Mouse (Mus musculus) right cerebral cortex, postnatal 4 days (tissue): ENCODE measurements at regions not wholly inside any gene's neighbourhood (a gene's known extent, or its start where the extent isn't known, plus 50 kb on each side); places are given as distances from the start of the nearest gene placed in this dataset.
"Not testable (repeated sequence)": the region's sequence is repeated elsewhere in the genome, so short reads cannot be mapped to it uniquely, and the experiment has no call there.

Experiments
- DNase-seq: peaks from one replicate; pipeline ENCODE4 v3.0.0-alpha.2; 2022

DNA sequence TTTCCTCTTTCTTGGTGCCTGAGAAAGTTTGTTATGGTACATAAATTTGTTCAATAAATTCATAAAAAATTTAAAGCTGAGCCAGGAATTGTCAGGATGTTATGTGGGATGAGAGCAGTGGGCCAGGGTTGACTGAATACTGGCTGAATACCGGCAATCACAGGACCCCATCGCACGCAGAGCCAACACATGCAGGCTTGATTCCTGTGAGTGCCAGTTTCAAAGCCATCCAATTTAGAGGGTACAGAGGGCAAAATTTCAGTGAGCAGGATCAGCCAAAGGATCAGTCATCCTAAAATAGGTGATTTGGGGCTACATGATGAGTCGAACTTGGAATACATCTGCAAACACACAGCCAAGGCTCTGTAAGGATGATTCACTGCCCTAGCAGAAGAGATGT, 583.6 kb upstream of the Nectin3 start:
- no peak for DNase-seq

DNA sequence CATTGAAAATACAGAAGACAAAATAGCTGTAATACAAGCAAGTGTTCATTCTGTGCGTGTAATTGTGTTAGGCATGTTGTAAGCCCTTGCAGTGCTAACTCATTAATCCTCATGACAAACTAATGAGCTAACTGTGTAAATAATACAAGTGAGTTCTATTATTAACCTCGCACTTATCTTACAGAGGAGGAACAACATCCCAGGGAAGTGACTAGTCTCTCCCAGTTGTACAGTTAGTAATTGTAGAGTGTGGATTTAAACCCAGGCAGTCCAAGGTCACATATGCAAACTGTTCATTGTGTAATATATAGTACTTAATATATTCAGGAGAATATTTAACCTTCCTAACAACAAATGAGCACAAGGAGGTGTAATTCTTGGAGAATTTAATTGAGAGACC, 582.0 kb upstream of the Nectin3 start:
- no peak for DNase-seq

DNA sequence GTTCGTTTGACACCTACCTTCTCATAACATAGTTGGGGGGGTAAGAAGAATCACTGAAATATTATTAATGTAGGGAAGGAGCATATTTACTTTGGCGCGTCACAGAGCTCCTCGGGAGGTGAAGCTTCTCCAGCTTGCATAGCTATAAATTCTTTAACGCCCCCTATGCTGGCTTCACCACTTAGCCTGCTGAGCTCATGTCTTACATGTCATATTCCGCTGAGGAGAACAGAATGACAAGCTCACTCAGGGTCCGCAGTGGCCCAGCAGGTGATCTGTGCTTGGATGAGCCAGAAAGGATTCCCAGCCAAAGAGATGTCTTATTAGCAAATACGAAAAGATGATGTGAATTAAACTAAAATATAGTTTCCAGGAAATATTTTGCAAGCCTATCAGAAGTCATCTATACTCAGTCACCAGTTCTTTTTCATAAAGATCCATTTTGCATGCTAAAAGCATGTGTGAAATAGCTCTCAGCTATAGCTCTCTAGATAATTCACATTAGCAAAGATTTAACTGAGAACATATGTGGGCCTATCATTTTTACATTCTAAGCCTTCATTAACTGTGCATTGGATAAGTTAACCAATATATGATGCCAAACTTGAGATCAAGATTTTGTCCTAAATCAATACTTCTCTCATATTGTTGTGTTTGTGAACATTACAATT, 561.1 kb upstream of the Nectin3 start:
- no peak for DNase-seq

DNA sequence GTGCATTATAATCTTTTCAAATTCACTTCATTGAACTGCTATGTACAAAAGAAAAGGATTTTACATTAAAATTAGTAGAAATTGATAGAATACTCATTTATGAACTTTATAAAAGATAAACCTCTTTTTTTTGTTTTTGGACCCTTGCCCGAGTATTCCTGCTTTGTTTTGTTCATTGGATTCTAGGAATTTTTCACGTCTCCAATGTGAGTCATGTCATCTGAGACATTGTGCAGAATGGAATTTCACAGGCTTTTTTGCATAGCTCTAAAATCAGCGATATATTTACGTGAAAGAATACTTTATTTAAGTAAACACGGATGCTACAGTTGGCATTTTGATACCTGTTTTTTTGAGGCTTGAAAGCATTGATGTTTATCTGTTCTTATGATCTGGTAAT, 560.5 kb upstream of the Nectin3 start:
- DNase-seq: no peak

DNA sequence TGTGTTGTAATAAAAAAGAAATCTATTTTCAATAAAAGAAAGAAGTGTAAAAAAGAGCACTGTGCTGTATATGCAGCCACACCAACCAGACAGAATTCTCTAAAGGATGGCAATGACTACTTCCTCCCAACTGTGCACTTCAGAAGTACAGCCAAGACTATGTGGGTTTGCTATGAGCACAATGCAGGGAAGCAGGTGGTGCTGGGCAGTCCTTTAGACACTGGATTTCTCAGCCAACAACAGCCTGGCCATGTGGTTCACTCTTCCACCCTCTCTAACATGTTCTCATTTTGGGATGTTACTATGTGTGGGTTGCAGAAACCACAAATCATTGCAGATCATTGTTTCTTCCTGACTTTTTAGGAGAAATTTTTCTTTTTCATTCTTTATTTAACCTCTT, 527.6 kb upstream of the Nectin3 start:
- no peak for DNase-seq

DNA sequence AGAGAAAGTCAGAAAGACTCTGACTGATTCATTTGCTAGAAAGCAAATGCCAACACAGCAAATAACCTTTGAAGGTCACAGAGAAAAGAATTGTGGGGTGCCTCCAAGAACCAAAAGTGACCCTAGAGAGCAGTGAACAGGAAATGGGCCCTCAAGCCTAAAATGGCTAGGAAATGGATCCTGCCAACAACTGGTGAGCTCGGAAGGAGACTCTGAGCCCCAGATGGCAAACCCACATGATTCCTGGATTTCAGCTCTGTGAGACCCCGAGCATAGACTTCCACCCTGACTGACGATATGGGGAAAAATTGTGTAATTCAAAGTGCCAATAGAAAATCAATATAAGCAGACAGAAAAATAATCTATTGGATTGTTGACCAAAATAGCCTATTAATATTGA, 519.2 kb upstream of the Nectin3 start:
- no peak for DNase-seq

DNA sequence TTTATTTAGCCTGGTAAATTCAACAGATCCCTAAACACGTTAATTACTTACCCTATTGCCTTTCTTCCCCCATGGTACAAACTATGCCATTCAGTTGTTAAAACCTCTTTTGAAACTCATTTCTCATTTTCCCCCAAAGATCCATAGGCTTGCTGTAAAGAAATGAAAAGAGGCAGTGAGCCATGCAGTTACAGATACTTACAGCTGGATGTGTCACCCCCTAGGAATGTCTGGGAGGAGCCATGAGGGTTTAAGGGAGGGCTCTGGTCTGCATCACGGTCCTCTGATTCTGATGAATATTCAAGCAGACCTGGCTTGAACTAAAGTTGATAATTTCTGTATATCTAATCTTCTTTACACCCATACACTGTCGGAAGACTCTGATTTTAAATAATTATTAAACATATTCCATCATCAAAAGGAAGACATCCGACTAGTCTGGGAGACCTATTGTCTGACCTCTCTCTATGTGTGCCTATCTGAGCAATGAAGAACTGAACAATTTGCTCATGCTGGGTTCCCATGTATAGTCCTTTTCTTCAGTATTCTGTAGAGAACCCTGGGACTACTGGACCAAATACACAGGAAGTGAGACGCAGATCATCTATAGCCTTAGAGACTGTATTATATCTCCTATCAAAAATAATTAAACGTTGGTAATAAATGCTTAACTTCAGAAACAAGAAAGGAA, 484.7 kb upstream of the Nectin3 start:
- no peak for DNase-seq

DNA sequence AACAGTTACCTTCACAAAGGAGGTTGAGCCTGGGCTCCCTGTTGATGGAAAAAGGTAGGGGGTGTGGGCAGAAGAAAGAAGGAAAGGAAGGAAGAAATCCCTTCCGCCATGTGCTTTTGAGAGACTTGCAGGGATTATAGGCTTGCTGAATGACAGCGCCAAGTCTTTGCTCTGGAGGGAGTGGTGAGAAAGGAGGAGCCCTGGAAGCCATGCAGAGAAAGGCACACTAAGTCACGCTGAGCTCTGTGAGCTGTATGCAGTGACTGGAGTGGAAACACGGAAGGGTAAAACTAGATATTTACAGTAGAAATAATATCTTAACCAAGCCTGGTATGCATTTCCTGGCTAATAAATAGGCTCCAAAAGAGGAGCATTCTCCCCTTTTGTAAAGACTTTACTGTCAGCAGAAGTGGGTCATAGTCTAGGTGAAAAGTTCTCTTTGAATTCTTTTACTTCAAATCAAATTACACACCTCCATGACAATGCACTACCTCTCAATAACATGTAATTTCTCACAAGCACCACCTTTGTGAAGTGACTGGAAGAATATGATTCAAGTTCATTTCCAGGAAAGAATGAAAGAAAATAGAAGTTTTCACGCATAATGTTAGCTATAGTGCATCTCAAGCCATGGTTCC, 484.1 kb upstream of the Nectin3 start:
- DNase-seq: no peak

DNA sequence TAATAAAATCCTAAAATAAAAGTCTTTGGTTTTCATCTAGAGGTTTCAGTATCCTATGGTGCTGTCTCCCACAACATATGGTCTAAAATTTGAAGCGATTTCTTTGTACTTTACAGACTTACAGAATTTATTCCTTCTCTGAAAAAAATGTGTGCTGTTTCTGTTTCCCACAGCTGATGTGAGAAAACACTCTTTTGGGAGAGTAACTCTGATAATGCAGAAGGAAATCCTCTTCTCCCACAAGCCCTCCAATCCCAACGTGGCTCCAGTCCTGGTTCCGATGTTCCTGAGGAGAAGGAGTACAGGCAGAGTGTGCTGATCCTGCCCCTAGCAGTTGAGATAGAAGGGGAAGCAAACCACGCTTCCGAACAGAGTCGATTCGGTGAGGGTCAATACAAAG, 467.4 kb upstream of the Nectin3 start:
- no peak for DNase-seq

DNA sequence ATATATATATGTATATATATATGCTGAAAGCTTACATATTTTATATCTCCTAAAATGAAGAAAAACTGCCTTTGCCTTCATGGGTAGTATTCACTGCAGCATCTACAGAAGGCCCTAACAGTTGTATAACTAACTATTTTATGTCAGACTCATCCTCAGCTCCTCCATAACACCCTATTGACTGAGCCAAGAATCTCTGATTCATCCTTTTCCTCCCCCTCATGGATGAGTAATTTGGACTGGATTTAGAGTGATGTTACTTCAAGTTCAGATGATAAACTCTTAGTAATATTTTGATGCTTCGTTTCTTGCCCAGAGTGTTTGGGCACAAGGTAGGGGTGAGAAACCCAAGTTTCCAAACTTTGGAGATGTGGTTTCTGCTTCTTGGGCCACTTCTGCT, 458.7 kb upstream of the Nectin3 start:
- DNase-seq: no peak

DNA sequence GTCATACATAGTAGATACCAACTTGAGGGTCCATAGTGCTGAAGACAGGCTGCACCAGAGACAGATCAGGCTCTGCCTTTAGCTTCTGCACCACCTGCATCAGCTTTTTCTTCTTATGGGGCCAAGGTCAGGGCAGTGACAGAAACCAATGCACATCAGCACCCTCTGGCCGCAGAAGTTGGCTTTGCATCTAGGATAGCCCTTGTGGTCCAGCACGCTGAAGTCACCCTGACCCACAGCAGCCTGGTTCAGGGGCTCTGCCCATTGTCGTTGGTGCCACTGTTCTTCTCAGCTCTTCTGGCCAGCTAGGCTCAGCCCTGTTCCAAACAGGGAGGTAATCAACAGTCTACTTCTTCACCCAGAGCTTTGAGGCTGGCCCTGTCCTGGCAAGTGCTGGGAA, 427.7 kb upstream of the Nectin3 start:
- no peak for DNase-seq

DNA sequence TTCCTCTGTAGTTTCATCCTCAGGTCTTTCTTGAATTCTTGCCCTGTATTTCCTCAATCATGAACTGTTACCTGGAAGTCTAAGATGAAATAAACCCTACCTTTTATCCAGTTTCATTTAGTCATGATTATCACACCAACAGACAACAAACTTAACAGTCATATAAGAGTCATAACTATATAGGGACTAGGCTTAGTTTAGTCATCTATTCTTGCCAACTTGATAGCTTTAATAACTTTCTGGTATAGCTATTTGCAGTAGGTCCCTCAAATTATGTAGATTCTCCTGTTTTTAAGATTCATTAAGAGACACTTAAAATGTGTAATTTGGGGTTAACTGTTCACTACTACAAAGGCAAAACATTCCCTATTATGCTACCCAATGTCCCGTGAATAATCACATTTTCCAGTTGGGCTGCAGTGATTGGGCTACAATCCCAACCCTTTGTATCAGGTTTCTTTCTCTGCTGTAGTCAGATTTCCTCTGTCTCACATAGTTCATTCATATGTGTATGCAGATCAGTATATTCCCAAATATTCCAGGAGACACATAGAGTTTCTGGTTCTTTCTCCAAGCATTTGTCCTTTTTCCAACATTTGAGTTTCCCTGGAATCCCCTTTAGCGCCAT, 396.4 kb upstream of the Nectin3 start:
- no peak for DNase-seq

DNA sequence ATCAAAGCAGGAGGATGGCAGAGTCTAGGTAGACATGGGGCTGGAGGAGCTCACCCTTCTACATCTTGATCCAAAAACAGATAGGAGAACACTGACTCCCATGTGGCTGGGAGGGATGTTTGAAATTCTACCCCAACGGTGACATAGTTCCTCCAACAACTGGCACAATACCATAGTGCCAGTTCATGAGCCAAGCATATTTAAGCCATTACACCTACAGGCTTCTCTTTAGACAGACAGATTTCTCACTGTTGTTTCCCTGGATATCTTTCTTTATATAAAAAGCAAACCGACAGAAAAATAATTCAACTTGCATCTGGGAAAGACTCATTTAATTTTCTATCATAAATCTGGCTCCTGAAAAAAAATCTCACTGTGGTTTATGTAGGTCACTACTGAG, 380.4 kb upstream of the Nectin3 start:
- no peak for DNase-seq

DNA sequence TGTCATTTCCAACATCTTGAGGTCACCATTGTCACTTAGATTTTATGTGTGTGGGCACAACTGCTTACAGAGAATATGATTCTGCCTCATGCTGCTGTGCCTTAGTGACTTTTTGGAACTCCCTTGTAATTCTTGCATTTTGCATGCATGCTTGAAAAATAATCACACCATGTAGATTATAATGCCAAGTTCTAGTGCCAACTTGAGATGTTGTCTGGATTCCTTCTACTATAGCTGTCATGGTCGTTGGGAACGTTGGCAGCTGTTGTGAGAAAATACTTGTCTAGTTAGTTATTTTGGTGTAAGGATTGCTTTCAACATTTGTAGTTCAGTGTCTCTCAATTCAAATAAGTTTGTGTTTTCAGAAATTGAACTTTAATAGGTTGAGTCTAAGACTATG, 365.6 kb upstream of the Nectin3 start:
- no peak for DNase-seq

DNA sequence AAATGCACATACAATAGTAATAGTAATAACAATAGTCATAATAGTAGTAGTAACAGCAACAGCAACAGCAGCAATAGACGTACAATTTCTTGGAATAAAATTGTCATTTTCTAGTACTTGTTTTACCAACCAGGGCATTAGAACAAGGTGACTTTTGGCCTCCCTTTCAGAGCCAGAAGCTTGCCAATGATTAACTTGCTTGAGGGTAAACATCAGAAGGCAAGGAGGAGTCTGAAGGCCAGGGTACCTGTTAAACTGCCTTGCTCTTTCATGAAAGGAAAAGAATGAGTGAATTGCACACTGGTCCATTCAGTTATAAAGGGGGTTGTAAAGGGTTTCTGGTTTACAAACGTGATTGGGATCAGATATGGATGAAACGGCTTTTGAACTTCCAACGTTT, 351.2 kb upstream of the Nectin3 start:
- no peak for DNase-seq

DNA sequence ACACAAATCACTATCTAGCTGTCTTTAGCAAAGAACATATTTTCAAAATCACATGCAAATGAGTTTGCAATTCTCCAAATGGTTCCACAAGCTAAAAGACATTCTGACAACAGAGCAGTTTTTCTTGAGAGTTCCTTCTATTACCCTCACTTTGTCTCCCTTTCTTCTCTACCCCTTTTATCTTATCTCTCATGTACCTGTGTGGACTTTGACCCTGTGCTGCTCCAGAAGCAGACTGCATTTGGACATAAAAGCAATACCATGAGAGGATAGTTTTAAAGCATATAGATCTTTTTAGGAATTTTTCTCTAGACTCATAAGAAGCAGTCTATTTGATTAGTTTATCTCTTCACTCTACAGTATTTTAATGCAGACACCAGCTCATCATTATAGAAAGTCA, 350.4 kb upstream of the Nectin3 start:
- no peak for DNase-seq

DNA sequence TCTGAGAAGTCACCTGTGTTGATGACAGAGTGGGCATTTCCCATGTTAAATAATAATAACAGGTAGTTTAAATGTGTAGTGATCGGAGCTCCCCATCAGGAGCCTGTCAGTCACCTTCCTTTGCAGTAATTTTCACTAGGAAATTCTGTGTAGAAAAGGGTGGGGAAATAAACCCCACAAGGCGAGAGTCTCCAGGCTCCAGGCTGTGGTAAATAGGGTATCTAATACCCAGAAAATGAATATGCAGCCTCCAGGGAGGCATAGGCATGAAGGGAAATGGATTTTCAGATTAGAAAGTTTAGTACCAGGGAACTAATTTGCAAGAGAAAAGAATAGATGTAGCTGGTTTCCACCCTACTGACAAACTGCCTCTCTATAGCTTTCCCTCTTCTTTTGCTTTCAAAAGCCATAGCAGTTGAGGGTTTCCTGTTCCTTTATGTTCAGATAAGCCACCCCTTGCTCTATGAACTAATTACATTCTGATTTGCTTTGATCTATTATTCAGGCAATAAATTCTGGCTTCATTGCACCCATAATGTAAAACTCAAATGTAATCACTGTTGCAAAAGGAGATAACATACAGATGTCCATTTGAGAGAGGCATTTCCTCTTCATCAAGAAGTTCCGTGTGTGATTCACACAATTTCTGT, 349.5 kb upstream of the Nectin3 start:
- DNase-seq: no peak

DNA sequence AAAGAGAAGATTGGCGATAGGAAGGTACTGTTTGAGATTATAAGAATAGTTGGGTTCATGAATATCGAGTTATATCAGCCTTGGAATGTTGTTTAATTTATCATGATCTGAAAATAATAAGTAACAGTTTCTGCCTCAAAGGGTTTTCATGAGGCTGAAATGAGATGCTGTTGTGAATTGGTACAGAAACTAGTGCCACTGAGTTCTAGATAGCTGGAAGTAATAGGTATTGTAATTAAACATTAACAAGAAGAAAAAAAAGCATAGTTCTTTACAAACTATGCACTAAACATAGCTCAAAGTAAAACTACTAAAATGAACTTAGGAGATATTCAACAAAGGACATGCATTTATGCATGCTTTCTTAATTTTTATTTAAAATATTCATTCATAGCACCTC, 342.9 kb upstream of the Nectin3 start:
- DNase-seq: no peak

DNA sequence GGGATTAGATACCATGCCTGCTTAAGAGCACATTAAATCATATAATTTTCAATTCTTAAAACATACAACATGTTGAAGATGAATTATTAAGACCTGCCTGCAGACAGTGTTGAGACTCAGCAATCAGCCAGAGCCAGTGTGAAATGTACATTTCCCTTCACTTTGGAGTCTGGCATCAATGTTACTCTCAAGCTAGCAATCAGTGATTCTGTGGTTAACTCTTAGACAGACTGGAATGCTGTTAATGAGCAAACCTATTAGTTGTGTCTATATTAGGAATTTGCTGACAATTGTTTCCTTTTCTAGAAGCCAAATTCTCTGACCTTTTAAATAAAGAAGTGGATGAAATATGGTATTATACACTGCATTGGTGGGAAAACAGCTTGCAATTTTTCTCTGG, 342.4 kb upstream of the Nectin3 start:
- DNase-seq: no peak

DNA sequence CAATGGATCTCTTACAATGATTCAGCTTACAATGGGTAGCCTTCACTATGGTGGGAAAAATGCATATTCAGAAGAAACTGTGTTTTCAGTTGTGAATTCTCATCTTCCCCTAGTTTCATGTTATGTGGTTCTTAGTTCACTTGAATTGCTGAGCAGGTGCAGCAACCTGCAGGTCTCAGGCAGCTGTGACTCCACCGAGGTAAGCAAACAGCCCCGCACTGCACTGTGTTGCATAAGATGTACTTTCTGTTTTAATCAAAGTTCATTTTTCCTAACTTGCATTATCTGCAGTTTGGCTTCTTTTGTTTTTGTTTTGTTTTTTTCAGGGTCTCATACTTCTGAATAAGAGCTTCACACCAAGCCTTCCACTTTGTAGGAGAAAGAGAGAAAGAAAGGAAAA, 326.8 kb upstream of the Nectin3 start:
- DNase-seq: no peak

DNA sequence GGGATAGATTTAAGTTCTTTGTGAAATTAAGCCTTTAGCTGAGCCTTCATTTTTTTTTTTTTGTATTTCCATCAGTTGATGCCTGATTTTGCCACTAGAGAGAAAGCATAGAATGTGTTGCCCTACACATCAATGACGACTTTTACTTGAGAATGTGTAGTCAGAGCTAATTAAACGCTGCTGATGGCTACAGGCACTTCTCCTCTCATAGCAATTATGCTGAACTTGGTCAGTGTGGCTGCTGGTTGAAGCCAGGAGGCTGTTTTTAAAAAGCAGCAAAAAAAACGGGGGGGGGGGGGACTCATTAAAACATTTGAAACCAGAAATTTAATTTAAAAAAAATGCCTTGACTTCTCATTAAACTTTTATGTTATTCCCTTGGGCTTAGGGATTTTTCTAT, 324.4 kb upstream of the Nectin3 start:
- DNase-seq: no peak

DNA sequence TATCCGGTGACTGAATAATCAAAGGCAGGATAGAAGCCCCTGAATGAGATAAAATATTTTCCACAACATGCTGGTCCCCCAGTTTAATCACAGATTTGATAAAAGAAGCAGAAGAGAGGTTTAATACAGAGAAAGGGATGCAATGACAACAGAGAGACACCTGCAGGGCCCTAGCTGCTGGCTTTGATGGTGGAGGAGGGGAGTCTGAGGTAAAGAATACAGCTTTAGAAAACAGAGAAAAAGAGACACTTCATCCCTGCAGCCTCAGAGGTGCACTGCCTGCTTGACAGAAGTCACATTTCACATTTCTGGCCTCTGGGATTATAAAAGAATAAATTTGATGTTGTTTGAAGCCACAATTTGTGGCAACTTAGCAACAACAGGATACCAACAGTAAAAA, 319.9 kb upstream of the Nectin3 start:
- DNase-seq: no peak

DNA sequence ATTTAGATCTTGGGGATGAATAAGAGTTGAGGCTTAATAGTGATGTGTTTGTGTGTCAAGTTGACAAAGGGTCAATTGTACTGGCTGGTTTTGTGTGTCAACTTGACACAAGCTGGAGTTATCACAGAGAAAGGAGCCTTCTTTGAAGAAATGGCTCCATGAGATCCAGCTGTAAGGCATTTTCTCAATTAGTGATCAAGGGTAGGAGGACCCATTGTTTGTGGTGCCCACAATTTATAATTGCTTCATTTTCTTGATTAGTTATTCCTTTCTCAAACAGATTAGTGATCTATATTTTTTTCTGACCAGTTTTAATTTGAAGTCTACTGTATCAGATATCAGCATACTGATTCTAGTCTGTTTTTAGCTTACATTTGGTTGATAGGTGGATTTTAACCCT, 313.5 kb upstream of the Nectin3 start:
- not testable (repeated sequence) for DNase-seq

DNA sequence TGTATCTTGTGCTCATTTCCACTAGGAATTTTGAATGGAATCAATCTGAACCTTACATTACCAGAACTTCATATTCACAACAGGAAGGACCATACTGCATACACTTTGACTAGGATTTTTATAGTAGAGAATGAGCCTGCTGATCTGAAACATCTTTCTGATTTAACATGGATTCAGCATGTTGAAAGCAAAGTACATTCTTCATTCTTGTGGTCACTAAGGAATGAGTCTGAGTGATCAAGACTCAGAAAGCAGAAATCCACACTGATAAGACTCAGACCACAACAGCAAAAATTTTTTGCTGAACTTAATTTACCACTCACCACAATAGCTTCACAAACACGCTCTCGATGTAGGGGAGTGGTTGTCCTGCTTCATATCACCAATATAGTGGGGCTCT, 309.2 kb upstream of the Nectin3 start:
- DNase-seq: no peak
